Mouse (Mus musculus): ENCODE results near the gene Gnb1l. TPM values are rescaled to one million over a fixed set of nuclear protein-coding genes. Genes with fewer than 3 reads are reported as not detected.
"Not testable (repeated sequence)": the region's sequence is repeated elsewhere in the genome, so short reads cannot be mapped to it uniquely, and the experiment has no call there.

Gene Gnb1l
- polyA plus RNA-seq, 1 experiment, result 13.7 TPM

DNA sequence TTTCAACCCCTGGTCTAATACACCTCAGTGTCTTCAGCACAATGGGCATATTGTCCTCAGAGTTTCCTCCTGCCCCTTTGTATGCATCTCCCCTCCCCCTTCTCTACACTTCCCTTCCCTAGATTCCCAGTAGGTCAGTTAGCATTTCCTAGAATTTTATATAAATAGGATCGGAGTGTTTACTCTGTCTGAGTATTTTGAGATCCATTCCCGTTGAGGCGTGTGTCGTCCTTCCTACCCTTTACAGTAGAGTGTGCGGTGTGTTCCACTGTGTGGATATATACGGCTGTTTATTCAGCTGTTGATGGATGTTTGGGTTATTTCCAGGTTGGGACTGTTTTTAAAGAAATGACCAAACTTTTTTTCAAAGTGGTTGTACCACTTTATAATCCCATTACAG, 15.0 kb downstream of the Gnb1l start:
- no peaks in the 10 kb centered on the region for H3K36me3 ChIP-seq (ENCODE audit: control insufficient read depth, insufficient read depth, low read length, poor library complexity, severe bottlenecking)
- TF ChIP-seq CTCF (IDR thresholded peaks at IDR 0.05; ENCODE audit: low read depth, low read length), result no peak
- no peak for TF ChIP-seq EP300 (IDR thresholded peaks at IDR 0.05; ENCODE audit: insufficient read depth, low read depth, low read length)
- no peak for TF ChIP-seq POLR2A (IDR thresholded peaks at IDR 0.05; ENCODE audit: insufficient read depth, low read length)
- no peaks in the 10 kb centered on the region for H3K4me1 ChIP-seq (ENCODE audit: control insufficient read depth, insufficient read depth, low read length)
- no peaks in the 10 kb centered on the region for H3K27me3 ChIP-seq (ENCODE audit: control insufficient read depth, insufficient read depth, low read length, poor library complexity, severe bottlenecking)
- H3K9ac ChIP-seq (ENCODE audit: low read depth, poor library complexity, severe bottlenecking), result no peak overlapping the region
- no peaks in the 10 kb centered on the region for H3K9me3 ChIP-seq (replicated peaks; ENCODE audit: control insufficient read depth, insufficient read depth, low read length, poor library complexity, severe bottlenecking)
- no peak overlapping the region for H3K4me3 ChIP-seq (ENCODE audit: low read depth, low read length)
- no peak overlapping the region for H3K27ac ChIP-seq (ENCODE audit: insufficient read depth, low read length)

DNA sequence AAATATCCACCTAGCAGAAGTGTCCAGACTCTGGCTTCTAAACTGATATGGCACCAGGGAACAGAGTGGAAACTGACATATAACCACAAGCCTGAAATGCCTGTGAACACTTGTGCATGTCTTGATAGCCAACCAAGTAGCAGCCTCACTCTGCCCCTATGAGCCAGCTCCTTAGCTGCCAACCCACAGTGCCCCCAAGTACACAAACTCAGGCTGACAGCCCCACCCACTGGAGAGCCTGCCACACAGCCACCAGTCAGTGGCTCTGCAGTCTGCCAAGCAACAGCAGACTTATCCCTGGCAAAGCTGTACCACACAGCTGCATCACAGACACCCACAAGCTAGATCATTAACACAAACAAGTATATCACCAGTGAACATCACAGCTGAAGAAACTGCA, 19.6 kb downstream of the Gnb1l start:
- TF ChIP-seq POLR2A (IDR thresholded peaks at IDR 0.05; ENCODE audit: insufficient read depth, low read length) (no peak), CTCF (IDR thresholded peaks at IDR 0.05; ENCODE audit: low read depth, low read length) (no peak), EP300 (IDR thresholded peaks at IDR 0.05; ENCODE audit: insufficient read depth, low read depth, low read length) (no peak)
- no peaks in the 10 kb centered on the region for H3K9me3 ChIP-seq (replicated peaks; ENCODE audit: control insufficient read depth, insufficient read depth, low read length, poor library complexity, severe bottlenecking)
- no peak overlapping the region for H3K9ac ChIP-seq (ENCODE audit: low read depth, poor library complexity, severe bottlenecking)
- H3K4me1 ChIP-seq (ENCODE audit: control insufficient read depth, insufficient read depth, low read length), result no peaks in the 10 kb centered on the region
- H3K4me3 ChIP-seq (ENCODE audit: low read depth, low read length), result no peak overlapping the region
- H3K36me3 ChIP-seq (ENCODE audit: control insufficient read depth, insufficient read depth, low read length, poor library complexity, severe bottlenecking), result no peaks in the 10 kb centered on the region
- H3K27ac ChIP-seq (ENCODE audit: insufficient read depth, low read length), result no peak overlapping the region
- no peaks in the 10 kb centered on the region for H3K27me3 ChIP-seq (ENCODE audit: control insufficient read depth, insufficient read depth, low read length, poor library complexity, severe bottlenecking)

DNA sequence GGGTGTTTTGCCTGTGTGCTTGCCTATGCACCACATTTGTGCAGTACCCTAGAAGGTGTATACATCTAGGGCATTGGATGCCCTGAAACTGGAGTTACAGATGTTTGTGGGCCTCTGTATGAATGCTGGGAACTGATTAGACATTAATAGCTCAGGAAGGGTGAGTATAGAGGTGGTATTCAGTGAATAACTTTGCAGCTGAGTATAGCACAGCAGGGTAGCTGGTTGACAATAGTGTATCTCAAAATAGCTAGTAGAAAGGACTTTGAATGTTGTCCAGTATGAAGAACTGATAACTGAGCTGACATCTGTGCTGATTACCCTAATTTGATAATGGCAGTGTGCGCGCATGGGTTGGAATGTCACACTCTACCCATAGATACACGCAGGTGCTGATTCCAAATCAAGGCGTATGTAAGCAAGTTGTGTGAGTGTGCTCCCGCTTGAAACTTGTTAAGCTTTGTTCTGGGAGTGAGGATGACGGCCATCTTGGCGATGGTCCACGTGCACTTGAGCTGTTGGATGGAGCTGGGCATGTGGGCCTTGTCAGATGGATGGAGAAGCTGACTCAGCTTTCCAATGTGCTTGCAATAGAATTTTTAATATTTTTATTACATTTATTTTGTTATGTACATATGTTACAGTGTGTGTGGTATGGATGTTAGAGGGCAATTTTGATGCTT, 25.2 kb downstream of the Gnb1l start:
- Histone ChIP-seq H3K4me3 (ENCODE audit: low read depth, low read length) (no peak overlapping the region), H3K27ac (ENCODE audit: insufficient read depth, low read length) (no peak overlapping the region), H3K9ac (ENCODE audit: low read depth, poor library complexity, severe bottlenecking) (no peak overlapping the region), H3K9me3 (replicated peaks; ENCODE audit: control insufficient read depth, insufficient read depth, low read length, poor library complexity, severe bottlenecking) (no peaks in the 10 kb centered on the region), H3K27me3 (ENCODE audit: control insufficient read depth, insufficient read depth, low read length, poor library complexity, severe bottlenecking) (no peaks in the 10 kb centered on the region), H3K4me1 (ENCODE audit: control insufficient read depth, insufficient read depth, low read length) (no peaks in the 10 kb centered on the region), H3K36me3 (ENCODE audit: control insufficient read depth, insufficient read depth, low read length, poor library complexity, severe bottlenecking) (no peaks in the 10 kb centered on the region)
- TF ChIP-seq POLR2A (IDR thresholded peaks at IDR 0.05; ENCODE audit: insufficient read depth, low read length), result no peak
- no peak for TF ChIP-seq CTCF (IDR thresholded peaks at IDR 0.05; ENCODE audit: low read depth, low read length)
- TF ChIP-seq EP300 (IDR thresholded peaks at IDR 0.05; ENCODE audit: insufficient read depth, low read depth, low read length), result no peak

DNA sequence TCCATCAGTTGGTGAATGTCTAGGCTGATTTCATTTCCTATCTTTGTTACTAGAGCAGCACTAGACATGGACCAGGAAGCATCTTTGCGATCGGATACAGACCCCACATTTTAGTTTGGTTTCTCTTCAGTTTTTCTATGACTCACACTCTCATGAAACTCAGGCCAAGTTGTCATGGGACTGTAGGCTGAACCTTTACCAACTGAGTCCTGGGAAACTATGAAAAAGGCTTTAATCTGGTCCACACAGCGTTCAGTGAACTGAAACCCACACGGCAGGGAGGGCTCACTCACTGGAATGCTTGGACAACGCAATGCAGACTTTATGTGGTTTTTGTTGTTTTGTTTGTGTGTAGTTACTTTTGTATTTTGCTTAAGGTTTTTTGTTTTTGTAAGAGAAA, 30.1 kb downstream of the Gnb1l start:
- no peak overlapping the region for H3K9ac ChIP-seq (ENCODE audit: low read depth, poor library complexity, severe bottlenecking)
- no peak for TF ChIP-seq POLR2A (IDR thresholded peaks at IDR 0.05; ENCODE audit: insufficient read depth, low read length)
- no peaks in the 10 kb centered on the region for H3K27me3 ChIP-seq (ENCODE audit: control insufficient read depth, insufficient read depth, low read length, poor library complexity, severe bottlenecking)
- no peaks in the 10 kb centered on the region for H3K4me1 ChIP-seq (ENCODE audit: control insufficient read depth, insufficient read depth, low read length)
- H3K27ac ChIP-seq (ENCODE audit: insufficient read depth, low read length), result no peak overlapping the region
- H3K36me3 ChIP-seq (ENCODE audit: control insufficient read depth, insufficient read depth, low read length, poor library complexity, severe bottlenecking), result no peaks in the 10 kb centered on the region
- H3K9me3 ChIP-seq (replicated peaks; ENCODE audit: control insufficient read depth, insufficient read depth, low read length, poor library complexity, severe bottlenecking), result no peaks in the 10 kb centered on the region
- H3K4me3 ChIP-seq (ENCODE audit: low read depth, low read length), result no peak overlapping the region

DNA sequence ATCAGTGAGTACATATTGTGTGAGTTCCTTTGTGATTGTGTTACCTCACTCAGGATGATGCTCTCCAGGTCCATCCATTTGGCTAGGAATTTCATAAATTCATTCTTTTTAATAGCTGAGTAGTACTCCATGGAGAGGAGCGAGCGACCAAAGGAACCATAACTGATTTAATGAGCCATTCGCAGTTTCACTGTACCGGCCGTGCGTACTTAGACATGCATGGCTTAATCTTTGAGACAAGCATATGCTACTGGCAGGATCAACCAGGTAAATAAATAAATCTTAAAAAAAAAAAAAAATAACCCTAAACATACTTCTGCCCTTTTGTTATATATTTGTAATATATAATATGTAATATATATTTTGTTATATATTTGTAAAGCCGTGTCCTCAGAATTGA, 34.5 kb downstream of the Gnb1l start:
- H3K4me1 ChIP-seq (ENCODE audit: control insufficient read depth, insufficient read depth, low read length); H3K27ac ChIP-seq (ENCODE audit: insufficient read depth, low read length); H3K27me3 ChIP-seq (ENCODE audit: control insufficient read depth, insufficient read depth, low read length, poor library complexity, severe bottlenecking); H3K9ac ChIP-seq (ENCODE audit: low read depth, poor library complexity, severe bottlenecking); H3K9me3 ChIP-seq (replicated peaks; ENCODE audit: control insufficient read depth, insufficient read depth, low read length, poor library complexity, severe bottlenecking); H3K4me3 ChIP-seq (ENCODE audit: low read depth, low read length); H3K36me3 ChIP-seq (ENCODE audit: control insufficient read depth, insufficient read depth, low read length, poor library complexity, severe bottlenecking): not testable (repeated sequence)

DNA sequence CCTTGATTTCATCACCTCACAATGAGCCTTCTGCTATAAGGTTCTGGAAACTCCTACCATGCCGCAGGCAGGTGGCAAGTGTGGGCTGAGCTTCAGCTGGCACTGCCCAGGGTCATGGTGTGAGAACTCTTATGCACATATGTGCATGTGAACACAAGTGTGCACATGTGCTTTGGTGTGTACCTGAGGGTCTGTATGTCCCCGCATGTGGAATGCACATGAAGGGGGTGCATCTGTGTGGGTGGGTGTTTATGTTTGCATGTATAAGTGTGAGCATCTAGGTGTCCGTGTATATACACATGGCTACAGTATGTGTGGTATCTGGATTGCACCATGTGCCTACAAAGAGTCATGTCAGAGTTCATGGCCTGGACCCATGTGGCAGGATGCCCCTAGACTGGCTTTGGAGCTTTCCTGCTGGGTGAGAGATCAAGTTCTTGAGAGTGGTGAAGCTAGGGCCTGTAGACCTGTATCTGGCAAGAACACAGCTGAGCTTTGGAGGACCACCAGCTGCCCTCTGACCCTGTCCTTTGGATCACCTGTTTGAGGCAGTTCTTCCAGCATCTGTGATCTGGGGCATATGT, 39.0 kb downstream of the Gnb1l start:
- no peaks in the 10 kb centered on the region for H3K36me3 ChIP-seq (ENCODE audit: control insufficient read depth, insufficient read depth, low read length, poor library complexity, severe bottlenecking)
- H3K4me3 ChIP-seq (ENCODE audit: low read depth, low read length), result no peak overlapping the region
- no peak overlapping the region for H3K27ac ChIP-seq (ENCODE audit: insufficient read depth, low read length)
- no peak overlapping the region for H3K9ac ChIP-seq (ENCODE audit: low read depth, poor library complexity, severe bottlenecking)
- H3K27me3 ChIP-seq (ENCODE audit: control insufficient read depth, insufficient read depth, low read length, poor library complexity, severe bottlenecking), result no peaks in the 10 kb centered on the region
- no peaks in the 10 kb centered on the region for H3K4me1 ChIP-seq (ENCODE audit: control insufficient read depth, insufficient read depth, low read length)
- H3K9me3 ChIP-seq (replicated peaks; ENCODE audit: control insufficient read depth, insufficient read depth, low read length, poor library complexity, severe bottlenecking), result no peaks in the 10 kb centered on the region
- TF ChIP-seq CTCF (IDR thresholded peaks at IDR 0.05; ENCODE audit: low read depth, low read length), result no peak
- TF ChIP-seq EP300 (IDR thresholded peaks at IDR 0.05; ENCODE audit: insufficient read depth, low read depth, low read length), result no peak
- TF ChIP-seq POLR2A (IDR thresholded peaks at IDR 0.05; ENCODE audit: insufficient read depth, low read length), result no peak

All from ES-Bruce4 (cell line).